Mouse (Mus musculus): ENCODE data around the gene Commd3.
A peak's percentile ranks its signal among the peaks of the same experiment; 100 is the strongest.

Gene Commd3

DNA sequence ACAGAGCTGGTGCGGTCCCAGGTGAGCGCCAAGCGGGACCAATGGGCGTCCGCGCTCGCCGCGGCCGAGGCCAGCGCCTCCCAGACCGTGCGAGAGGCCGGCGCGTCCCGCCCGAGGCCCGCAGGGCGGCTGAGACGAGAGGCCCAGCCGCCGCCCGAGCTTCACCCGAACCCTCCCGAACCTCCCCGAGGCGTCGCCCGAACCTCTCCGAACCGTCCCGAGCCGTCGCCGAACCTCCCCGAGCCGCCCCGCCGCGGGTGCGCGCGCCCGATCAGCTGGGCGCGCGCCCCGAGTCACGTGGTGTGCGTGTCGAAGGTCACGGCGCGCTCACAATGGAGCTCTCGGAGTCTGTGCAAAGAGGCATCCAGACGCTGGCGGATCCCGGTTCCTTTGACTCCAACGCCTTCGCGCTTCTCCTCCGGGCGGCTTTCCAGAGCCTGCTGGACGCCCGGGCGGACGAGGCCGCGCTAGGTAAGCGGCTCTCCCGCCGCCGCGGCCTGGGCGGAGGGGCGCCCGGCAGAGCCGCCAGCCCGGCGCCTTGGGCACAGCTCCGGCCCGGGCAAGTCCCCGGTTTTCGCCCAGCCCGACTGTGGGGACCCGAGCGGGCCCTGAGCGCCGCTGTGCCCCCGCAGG, at the start of gene Commd3:
Commd3 (plus strand) TSS at position 252 of the 633 bp plus-strand sequence.
- peak; percentile 96 for DNase-seq

DNA sequence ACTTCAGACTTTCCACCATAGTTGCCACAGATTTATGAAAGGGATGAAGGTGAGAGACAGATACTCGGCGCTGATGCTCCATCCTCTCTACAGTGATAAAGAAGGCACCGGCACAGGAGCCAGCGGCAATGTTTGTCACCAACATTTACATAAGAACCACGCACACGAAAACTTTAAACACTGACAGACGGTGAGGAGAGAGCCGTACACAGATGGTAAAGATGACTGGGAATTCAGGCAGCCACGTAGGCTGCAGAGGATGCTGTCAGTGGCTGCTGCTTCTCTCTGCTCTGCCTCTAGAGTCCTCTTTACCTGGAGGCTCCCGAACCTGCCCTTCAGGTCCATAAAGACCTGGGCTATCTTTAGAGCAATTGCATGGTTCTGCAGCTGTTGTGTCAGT, 49.0 kb upstream of the Commd3 start:
- DNase-seq = no peak

DNA sequence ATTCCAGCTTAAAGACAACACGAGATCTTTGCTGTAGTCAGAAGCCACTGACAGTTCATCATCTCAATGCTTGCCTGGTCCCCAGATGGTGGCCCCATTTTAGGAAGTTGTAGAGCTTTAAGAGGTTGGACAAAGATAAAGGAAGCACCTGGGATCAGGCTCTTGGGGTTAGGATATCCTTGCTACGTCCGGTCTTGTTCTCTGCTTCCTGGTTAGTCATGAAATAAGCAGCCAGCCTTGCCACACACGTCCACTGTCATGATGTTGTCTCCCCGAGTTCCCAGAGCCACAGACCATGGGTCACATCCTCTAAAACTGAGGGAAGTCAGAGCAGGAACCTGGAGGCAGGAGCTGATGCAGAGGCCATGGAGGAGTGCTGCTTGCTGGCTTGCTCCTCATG, 41.6 kb upstream of the Commd3 start:
- DNase-seq = no peak

DNA sequence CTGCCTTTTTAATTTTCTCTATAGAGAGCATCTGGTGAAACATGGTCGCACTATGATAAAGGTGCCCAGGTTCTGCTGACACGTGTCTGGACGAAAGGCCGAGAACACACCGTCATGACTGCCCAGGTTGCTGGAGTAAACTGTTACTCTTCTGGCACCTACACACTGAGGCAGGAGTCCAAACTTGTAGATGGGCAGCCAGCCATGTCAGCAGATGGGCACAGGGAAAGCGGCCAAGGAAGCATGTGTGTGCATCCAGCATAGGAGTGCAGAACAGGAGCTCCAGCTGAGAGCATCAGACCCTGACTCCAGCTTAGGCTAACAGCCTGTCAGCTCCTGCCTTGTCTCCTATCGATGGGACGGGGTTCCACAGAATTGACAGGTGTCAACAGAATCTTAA, 37.1 kb upstream of the Commd3 start:
- DNase-seq = peak; percentile 98

DNA sequence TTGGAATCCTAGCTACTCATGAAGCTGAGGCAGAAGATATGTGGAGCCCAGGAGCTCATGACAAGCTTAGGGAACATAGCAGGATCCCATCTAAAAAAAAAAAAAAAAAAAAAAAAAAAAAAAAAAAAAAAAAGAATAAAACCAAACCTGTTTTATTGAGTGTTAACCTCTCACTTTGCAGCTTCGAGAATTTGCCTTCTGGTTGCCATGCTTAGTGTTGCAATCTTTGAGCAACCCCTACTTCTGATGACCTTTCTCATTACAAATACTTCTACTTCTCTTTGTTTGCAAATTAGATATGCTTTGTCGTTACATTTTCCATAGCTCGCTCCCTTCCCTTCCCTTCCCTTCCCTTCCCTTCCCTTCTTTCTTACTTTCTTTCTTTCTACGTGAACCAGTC, 23.6 kb upstream of the Commd3 start:
- no peak for DNase-seq

DNA sequence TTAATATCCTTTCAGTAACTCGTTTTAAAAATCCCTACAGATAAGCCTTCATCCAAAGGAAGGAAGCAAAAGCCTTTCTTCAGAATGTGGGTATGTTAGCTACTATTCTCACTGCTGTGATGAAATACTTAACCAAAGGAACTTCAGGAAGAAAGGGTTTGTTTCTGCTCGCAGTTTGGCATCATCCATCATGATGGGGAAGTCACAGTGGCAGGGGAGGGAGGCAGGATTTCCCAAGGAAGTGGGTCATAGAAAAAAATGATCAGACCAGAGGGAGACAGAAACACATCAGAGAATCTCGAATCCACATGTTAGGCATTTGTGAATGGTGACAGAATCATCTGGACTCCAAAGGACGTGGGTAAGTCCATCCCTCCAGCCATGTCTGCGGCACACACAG, 17.4 kb upstream of the Commd3 start:
- DNase-seq = no peak

DNA sequence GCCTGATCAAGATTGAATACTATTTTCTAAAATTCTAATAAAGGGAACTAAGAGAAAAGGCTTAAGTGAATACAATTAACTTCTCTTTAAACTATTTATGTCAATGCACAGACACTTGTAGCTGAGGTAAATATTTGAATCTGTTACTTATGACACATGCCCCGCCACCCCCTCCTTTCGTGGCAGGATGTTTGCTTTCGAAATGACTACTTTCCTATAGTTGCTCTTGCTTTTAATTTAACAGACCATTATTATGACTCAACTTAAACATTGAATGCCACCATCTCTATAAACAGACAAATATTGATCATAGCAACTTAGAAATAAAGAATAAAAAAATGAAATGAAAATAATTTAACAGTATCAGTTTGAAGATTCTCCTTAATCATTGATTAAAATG, 8.2 kb upstream of the Commd3 start:
- DNase-seq = no peak

DNA sequence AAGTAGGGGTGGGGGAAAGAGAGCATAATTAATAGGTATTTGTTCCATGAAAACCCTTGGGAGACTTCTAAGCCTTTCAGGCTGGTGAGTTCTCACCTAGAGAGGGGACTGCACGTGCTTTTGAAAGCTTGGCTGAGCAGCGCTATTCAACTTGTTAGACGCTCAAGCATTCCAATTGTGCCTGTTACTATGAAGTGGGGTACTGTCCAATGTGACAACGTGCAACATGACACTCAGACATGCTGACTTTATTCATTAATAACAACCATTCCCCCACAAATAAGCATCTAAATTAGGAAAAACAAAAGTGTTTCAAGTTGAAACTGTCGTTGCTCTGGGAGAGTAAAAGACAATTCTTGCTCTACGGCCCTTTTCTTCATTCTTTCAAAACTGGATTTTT, 1.1 kb upstream of the Commd3 start:
- DNase-seq = no peak

DNA sequence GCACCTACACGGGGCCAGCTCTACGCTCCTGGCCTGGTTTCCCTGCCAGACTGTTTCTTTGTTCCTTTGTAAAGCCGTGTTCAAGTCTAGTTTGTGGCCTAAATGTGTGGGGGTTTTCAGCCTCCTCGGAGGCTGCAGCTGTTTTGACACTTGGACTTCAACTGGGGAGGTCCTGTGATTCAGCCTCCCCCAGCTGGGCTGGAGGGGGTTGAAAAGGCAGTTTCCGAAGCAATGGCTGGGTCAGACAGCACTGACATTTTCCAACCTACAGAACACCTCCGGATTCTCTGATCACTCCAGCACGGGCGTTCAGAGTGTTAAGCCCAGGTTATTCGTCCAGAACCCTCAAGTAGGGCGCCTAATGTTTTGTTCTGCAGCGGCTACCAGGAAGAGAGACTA, 581 bp downstream of the Commd3 start:
- no peak for DNase-seq

DNA sequence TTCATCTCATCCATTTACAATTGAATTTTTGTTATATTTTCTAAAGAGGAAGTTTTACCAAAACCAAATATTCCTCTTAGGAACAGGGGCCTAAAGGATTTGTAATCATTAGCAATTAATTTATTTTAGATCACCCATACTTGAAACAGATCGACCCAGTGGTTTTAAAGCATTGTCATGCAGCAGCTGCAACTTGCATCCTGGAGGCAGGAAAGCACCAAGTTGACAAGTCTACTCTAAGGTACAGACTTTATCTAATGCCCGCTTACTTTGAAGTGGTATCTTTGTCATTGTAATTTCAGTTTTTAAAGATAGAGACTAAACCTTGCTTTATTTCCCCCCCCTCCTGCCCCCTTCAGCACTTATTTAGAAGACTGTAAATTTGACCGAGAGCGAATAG, 1.6 kb downstream of the Commd3 start:
- no peak for DNase-seq

DNA sequence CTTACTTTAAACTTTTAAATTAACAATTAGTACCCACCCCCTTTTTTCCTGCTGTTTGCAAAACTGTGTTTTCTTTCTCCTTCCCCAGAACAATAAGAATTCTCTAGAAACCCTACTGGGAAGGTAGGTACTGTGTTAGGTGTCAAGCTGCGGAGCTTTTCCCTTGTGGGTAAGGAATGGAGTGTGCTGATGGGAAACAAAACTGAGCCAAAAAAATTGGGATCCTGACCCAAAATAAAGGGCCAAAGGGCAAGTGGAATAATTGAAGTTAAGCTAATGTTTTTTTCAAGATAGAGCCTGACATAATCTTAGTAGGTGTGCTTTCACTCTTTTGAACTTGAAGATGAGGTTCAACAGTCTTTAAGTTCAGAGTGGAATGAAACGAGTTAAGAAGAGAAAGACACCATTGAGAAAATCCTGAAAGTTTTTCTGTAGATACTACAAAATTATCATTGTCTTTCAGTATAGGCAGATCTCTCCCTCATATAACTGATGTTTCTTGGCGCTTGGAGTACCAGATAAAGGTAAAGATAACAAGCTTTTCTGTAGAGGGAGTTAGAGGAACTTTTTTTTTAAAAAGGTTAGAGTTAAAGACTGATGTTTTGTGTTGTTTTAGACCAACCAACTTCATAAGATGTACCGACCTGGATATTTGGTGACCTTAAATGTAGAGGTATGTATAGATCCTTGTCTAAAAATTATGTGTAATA, 2.2 kb downstream of the Commd3 start:
- DNase-seq = no peak

DNA sequence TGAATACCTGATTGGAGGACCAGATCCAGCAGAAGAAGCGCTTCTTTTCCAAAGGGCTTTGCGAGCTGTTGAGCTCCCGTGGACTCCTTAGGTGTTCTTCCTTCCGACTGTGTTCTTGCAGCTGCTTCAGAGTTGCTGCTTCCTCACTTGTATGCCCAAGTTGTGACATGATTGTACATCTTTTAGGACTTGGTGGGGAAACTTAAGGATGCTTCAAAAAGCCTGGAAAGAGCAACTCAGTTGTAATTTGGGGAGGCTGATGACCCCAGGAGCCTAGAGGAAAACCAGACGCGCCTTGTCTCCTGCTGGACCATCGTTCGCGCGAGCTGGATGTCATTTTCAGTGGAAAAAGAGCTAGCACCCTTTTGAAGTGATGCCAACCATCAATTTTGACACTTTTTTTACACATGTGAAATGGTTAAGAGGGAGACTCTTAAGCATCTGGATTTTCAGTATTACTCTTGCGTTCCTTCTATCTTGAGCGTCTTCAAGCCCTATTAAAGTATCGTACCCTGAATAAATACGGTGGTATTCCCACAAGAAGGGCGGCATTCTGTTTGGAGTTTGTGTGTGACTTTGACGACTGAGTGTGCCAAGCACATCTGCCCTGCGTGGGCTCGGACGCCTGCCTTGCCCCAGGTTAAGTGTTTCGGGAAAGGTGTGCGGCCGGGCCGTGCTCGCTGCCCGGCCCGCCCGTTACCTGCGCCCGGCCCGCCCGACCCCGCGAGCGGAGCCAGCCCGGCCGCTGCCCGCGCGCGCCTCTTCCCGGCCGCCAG, 3.7 kb downstream of the Commd3 start:
- peak; percentile 24 for DNase-seq

DNA sequence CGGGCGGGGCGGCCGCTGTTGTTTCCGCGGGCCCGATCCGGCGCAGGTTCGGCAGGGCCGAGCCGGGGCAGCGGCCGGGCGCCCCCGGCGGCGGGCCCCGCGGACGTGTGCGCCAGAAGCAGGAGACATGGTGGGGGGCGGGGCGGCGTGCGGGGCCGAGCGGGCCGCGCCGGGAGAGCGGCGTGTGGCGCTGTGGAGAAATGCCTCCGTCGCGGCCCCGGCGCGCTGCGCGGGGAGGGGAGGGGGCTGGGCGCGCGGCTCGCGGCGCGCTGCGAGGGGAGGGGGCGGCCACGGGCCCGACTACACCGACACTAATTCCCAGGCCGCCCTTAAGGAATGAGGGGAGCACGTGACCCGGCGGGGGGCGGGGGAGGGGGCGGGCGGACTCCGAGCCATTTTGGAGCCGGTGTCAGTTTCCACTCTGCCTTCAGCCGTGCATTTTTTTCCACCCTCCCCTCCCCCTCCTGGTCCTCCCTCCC, 4.3 kb downstream of the Commd3 start:
- peak; percentile 76 for DNase-seq

DNA sequence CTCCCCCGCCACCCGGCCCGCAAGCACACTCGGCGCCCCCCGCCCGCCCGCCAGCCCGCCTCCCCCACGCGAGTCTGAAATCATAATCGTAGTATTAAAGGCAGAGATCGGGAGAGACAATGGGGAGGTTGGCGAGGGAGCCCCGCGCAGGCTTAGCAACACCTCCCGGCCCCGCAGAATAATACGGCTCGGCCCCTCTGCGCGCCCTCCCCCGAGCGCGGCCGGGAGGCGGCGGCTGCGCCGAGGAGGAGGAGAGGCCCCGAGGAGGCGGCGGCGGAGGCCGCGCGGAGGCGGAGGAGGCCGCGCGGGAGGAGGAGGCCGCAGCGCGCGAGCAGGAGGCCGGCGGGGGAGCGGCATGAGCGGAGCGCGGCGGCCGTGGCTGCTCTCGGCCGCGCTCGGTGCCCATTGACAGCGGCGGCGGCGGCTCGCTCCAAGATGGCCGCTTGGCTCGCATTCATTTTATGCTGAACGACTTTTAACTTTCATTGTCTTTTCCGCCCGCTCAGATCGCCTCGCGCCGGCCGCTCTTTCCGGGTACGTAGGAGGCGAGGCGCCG, 4.8 kb downstream of the Commd3 start, which contains the start of gene Bmi1:
Bmi1 (plus strand) TSS at position 83 of the 556 bp plus-strand sequence.
- peak; percentile 76 for DNase-seq

DNA sequence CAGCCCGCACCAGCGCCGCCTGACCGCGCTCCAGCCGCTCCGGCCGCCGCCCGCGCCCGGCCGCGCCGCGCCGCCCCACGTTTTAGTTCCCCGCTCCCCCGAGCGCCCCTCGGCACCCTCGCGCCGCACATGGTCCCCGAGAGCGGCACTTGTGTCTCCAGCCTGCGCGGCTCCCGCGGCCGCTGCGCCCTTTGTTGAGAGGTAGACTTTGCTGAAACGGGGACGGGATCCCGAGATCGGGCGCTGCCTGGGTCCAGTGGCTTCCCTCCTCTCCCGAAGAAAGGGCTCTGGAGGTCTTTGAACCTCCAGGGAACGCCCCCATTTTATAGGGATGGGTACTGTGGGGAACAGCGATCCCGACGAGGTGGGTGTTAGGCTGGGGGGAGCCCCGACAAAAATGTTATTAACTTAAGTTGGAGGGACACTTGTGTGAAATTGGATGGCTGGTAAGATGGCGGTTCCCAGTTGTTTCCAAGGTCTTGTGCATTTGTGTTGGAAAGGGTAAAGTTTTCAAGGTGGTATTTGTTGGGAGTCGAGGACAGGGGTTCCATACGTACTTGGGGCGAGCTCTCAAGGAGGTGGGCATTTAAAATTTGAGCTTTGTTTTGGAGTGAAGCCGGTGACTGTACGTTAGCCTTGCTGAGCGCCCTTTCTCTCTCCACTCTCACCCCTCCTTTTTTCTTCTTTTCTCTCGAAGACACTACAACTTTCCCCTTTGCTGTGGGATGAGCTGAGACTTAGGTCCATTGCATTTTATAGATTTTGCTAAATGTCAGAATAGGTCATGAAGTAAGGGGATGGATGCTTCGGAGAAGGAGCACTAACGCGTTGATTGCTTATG, 5.7 kb downstream of the Commd3 start:
- DNase-seq = peak; percentile 65

DNA sequence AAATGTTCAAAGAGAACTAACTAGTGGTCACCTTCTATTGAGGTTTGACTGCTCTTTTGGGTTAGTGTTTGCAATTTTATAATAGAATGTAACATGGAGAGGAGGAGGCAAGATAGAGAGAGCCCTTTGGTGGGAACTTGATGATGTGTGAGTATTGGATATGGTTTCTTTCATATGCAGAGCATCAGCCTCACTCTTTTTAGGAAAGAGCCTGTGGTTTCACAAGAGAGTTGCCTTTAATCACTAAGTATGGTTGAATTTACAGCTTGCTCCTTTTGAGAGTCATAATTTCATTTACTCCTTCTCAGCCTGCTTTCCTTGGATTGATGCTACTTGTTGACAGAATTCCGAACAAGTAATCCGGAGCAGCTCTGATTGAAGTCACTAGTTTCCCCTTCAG, 7.5 kb downstream of the Commd3 start:
- no peak for DNase-seq

DNA sequence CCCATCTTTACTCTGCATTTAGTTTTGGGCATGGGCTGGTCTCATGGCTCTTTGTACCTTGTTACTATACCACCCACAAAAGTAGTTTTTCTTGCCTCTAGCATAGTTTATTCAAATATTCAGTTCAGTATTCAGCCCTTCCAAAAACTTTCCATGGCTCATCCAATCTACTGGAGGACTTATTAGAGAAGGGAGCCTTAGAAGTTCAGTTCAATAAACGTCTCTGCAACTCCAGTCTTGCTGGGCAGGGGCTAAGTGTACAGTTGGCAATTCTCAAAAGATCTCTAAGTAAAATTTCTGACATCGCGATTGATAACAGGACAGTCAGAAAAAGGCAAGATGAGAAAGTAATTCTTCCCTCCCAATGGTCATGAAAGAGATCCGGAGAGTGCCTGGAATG, 8.3 kb downstream of the Commd3 start:
- no peak for DNase-seq

DNA sequence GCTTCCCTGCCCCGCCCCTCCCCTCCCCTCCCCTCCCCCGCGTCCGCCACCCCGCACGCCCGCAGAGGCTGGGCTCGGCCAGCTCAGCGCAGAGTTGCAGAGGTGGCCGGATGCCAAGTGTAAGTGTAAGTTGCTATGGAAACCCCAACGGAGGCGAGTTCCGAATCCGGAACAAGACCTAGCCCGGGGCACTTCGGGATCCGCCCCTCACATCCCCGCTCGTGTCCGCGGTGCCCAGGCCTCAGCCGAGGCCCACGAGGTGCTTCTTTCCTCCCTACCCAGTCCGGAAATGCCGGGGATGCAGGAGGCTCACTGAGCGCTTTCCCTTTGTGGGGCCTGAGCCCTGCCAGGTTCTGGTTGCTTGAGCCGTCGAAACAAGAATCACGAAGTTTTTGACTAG, 8.8 kb downstream of the Commd3 start:
- DNase-seq = no peak

DNA sequence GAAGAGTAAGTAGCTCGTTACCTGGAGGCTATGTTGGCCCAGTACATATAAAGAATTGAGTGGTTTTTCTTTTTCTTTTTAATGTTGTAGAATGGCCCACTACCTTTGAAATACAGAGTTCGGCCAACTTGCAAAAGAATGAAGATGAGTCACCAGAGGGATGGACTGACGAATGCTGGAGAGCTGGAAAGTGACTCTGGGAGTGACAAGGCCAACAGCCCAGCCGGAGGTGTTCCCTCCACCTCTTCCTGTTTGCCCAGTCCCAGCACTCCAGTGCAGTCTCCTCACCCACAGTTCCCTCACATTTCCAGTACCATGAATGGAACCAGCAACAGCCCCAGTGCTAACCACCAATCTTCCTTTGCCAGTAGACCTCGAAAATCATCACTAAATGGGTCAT, 11.9 kb downstream of the Commd3 start:
- DNase-seq = no peak

DNA sequence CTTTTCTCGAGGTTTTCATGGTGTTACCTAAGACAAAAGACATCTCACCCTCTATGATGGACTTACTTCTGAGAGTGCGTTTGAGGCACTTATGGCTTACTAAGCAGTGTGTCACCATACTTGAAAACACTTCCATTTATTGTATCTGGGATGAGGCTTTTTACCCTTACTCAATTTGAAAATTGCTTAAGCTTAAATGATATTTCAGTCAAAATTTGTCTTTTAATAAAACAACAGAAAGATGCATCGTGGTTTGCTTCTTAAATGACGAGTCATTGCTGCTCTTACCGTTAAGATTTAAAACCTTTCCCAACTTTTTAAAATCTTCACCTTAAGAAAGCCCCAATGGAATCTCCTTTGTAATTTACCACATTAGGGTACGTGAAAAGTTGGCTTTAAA, 14.2 kb downstream of the Commd3 start:
- no peak for DNase-seq

DNA sequence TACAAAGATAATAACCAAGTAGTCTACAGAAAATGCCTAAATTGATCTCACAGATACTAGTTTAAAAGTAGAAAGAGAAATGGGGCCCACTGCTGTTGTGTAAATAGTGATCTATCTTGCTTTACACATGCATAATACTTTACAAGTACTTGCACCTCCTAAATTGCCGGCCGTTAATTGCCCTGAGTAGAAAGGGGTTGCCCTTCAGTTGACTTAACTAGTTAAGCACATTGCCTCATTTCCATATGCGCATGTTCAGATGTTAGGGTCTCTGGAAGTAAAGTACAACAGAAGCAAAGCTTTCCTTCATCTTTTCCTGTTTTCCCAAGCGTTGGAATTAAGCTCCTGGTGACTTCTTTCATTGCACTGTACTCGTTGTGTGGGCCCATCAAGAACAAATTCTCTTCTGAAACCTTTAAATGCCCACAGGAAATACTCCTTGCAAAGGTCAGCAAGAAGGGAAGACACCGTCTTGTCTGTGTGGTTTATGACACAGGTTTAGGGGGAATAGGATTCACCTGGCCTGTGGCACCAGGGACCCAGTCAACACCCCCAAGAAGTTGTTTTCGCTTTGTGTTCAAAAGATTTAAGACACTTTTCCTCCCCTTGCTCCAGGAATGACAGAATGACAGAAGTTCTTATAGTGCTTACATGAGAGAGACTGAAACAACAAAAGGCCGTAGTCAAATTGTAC, 14.8 kb downstream of the Commd3 start:
- no peak for DNase-seq

DNA sequence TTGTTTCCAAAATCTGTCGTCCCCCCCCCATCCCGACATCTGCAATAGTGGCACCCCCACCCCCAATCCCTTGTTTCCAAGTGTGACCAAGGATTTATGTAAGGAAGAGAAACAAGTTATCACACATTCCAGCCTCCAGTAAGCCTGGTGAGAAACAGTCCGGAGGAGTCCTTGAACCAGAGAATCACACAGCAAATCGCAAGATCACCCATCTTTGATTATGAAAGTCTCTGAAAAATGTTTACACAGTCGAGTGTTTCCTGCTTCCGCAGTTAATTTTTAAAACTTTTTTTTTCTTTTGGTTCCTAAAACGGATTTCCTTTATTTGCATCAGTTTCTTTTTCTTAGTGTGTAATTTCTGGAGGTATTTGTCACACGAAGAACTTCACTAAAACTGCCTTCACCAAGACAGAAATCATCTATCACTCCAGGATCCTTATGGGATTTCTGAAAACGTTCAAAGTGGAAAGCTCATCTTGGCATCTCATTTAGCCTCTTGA, 15.5 kb downstream of the Commd3 start:
- DNase-seq = no peak
